Mouse (Mus musculus) ES-Bruce4 (cell line): ENCODE results near the gene Ccdc159.

Experiments
- CTCF ChIP-seq: IDR thresholded peaks from one replicate; pipeline ENCODE4 v1.8.1; 2011; ENCODE audit warnings: low read depth, low read length
- POLR2A ChIP-seq: IDR thresholded peaks from one replicate; pipeline ENCODE4 v1.8.1; 2011; ENCODE audit warnings: low read length; ENCODE audit not compliant: insufficient read depth

DNA sequence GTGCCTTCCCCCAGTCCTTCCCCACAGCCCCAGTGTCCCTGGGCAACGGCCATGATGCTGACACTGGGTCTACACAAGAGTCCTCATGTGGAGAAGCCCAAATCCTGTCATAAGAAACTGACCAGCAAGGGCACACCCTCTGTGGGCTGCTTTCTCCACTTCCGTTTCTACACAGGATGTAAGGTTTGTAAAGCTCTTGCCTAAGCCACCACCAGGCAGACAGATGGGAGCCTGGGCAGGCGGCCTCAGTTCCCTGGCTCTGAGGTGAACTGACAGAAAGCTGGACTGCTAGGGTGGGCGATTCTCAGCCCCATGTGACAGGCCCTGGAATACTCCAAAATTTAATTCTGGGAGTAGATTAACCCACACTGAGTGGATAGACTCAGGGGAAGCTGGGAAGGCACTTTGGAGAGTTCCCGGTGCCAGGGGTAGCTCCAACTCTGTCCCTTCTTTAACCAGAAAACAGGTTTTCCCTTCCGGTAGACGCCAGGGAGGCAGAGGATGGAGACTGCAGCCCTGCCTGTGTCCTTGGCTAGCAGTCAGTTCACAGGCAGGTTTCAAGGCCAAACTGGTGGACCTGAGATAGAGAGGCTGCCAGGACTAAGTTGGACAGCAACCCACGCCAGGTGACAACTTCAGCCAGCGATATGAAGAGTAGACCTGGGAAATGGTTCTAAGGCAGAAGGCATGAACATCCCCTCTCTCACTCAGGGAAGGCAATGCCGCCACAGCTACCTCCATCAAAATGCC lies 17.6 kb upstream of the Ccdc159 start:
- no peak for TF ChIP-seq POLR2A
- TF ChIP-seq CTCF: no peak
